Mouse (Mus musculus): Measurements from ENCODE around the gene Rhbdf1. TPM values are rescaled to one million over a fixed set of nuclear protein-coding genes. Genes with fewer than 3 reads are reported as not detected.

Gene Rhbdf1
- polyA plus RNA-seq, 1 experiment from 2014 or later: 20.7 TPM

DNA sequence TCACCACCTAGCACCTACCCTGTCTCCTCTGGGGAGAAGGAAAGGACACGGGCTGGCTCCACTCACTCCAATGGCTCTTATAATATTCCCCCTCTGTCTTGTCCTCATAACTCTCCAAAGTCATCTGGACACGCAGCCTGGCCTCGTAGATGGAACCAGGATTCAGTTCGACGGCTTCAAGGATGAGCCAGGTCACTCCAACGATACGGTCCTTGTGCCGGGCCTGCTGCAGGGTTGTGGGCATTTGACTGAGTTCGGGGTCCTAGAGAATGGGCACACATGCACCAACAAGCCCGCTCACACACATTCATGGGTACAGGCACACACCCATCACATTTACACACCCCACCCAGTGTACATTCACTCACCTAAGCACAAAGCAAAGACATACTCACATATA lies 28.9 kb downstream of the Rhbdf1 start:
- TF ChIP-seq CTCF (IDR thresholded peaks at IDR 0.05; ENCODE audit: low read depth): no peak
- no peak for ATAC-seq
- Histone ChIP-seq H3K9ac (ENCODE audit: low read depth, low read length) (no peak overlapping the region), H3K4me2 (replicated peaks; ENCODE audit: low read depth) (no peak overlapping the region), H3K4me3 (ENCODE audit: low read depth, low read length) (no peak overlapping the region), H3K9me3 (ENCODE audit: control insufficient read depth) (no peaks in the 10 kb centered on the region), H3K36me3 (ENCODE audit: control insufficient read depth, insufficient read depth) (no peaks in the 10 kb centered on the region), H3K4me1 (replicated peaks; ENCODE audit: control insufficient read depth, insufficient read depth, low read length) (no peaks in the 10 kb centered on the region), H3K27ac (ENCODE audit: low read depth, low read length) (no peak overlapping the region), H3K27me3 (replicated peaks; ENCODE audit: control insufficient read depth, insufficient read depth, low read length) (no peaks in the 10 kb centered on the region)
- 84% methylated on average over 10 of the region's 10 CpGs for WGBS

DNA sequence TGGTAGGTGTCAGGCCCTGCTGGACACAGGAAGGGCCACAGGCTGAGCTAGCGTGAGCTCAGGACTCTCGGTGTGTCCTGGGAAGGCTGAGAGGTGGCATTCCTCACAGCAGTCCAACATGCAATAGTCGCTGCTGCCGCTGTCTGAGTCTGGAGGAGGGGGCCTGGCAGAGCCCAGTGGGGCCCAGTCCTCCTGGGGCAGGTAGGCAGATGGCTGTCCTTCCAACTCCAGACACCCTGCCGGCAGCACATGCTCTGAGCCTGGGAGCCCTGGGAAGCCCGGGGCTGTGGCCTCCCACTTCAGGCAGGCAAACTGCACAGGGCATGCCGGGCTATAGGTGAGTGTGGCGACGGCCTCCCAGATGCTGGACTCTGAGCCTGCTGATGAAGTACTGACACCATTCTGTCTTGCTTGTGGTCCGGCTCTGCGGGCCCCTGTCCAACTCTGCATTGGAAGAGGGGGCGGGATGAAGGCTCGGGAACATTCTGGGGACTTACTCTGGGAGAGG lies 31.4 kb downstream of the Rhbdf1 start:
- no peak overlapping the region for H3K9ac ChIP-seq (ENCODE audit: low read depth, low read length)
- no peaks in the 10 kb centered on the region for H3K4me1 ChIP-seq (replicated peaks; ENCODE audit: control insufficient read depth, insufficient read depth, low read length)
- WGBS: 84% methylated on average over 13 of the region's 13 CpGs
- no peak overlapping the region for H3K4me3 ChIP-seq (ENCODE audit: low read depth, low read length)
- no peaks in the 10 kb centered on the region for H3K36me3 ChIP-seq (ENCODE audit: control insufficient read depth, insufficient read depth)
- ATAC-seq: no peak
- H3K4me2 ChIP-seq (replicated peaks; ENCODE audit: low read depth): no peak overlapping the region
- no peak for TF ChIP-seq CTCF (IDR thresholded peaks at IDR 0.05; ENCODE audit: low read depth)
- H3K27ac ChIP-seq (ENCODE audit: low read depth, low read length): no peak overlapping the region
- H3K27me3 ChIP-seq (replicated peaks; ENCODE audit: control insufficient read depth, insufficient read depth, low read length): no peaks in the 10 kb centered on the region
- H3K9me3 ChIP-seq (ENCODE audit: control insufficient read depth): no peaks in the 10 kb centered on the region

GRCm38 (mm10) chr11:32190119-32190518 lies 32.0 kb downstream of the Rhbdf1 start:
- Histone ChIP-seq H3K4me3 (ENCODE audit: low read depth, low read length) (no peak overlapping the region), H3K27ac (ENCODE audit: low read depth, low read length) (no peak overlapping the region), H3K9me3 (ENCODE audit: control insufficient read depth) (no peaks in the 10 kb centered on the region), H3K9ac (ENCODE audit: low read depth, low read length) (no peak overlapping the region), H3K27me3 (replicated peaks; ENCODE audit: control insufficient read depth, insufficient read depth, low read length) (no peaks in the 10 kb centered on the region), H3K4me2 (replicated peaks; ENCODE audit: low read depth) (no peak overlapping the region), H3K4me1 (replicated peaks; ENCODE audit: control insufficient read depth, insufficient read depth, low read length) (no peaks in the 10 kb centered on the region), H3K36me3 (ENCODE audit: control insufficient read depth, insufficient read depth) (no peaks in the 10 kb centered on the region)
- TF ChIP-seq CTCF (IDR thresholded peaks at IDR 0.05; ENCODE audit: low read depth): no peak
- WGBS: 81% methylated on average over 9 of the region's 9 CpGs
- no peak for ATAC-seq

DNA sequence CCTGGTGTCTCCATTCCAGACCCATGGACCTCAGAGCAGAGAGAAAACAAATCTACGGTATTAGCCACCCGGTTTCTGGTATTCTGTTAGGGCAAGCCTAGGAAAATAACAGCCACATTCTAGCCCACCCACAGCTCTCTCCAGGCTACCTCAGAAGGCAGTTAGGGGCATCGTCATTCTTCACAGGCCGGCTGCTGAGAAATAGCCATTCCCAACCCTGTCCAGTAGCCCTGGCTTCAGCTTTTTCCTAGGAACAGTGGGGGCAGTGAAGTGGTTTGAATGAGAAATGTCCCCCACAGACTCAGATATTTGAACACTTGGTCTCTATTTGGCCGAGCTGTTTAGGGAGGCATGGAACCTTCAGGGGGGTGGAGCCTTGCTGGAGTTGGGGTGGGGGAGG lies 32.7 kb downstream of the Rhbdf1 start:
- H3K36me3 ChIP-seq (ENCODE audit: control insufficient read depth, insufficient read depth): no peaks in the 10 kb centered on the region
- H3K9ac ChIP-seq (ENCODE audit: low read depth, low read length): no peak overlapping the region
- WGBS: 65% methylated on average over 5 of the region's 5 CpGs
- no peaks in the 10 kb centered on the region for H3K27me3 ChIP-seq (replicated peaks; ENCODE audit: control insufficient read depth, insufficient read depth, low read length)
- no peak overlapping the region for H3K4me2 ChIP-seq (replicated peaks; ENCODE audit: low read depth)
- H3K4me3 ChIP-seq (ENCODE audit: low read depth, low read length): no peak overlapping the region
- no peaks in the 10 kb centered on the region for H3K9me3 ChIP-seq (ENCODE audit: control insufficient read depth)
- TF ChIP-seq CTCF (IDR thresholded peaks at IDR 0.05; ENCODE audit: low read depth): no peak
- no peak overlapping the region for H3K27ac ChIP-seq (ENCODE audit: low read depth, low read length)
- H3K4me1 ChIP-seq (replicated peaks; ENCODE audit: control insufficient read depth, insufficient read depth, low read length): no peaks in the 10 kb centered on the region
- no peak for ATAC-seq

DNA sequence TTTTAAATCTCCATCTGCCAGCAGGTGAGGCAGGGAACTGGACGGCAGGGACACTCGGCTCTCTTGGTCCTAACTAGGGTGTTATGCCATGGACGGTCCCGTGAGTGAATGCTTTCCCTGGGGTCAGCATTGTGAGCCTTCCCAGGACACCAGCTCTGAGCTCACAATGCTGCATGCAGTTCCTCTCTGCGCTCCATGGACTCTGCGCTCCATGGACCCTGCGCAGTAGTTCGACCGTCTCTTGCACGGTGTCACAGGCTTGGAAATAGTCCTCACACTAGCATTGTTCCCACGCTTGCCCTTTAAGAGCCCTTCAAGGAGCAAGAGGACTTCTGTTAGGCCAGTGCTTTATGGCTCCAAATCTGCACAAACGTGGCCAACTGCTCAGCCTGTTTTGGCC lies 33.2 kb downstream of the Rhbdf1 start:
- Histone ChIP-seq H3K9me3 (ENCODE audit: control insufficient read depth) (no peaks in the 10 kb centered on the region), H3K36me3 (ENCODE audit: control insufficient read depth, insufficient read depth) (no peaks in the 10 kb centered on the region), H3K9ac (ENCODE audit: low read depth, low read length) (no peak overlapping the region), H3K4me1 (replicated peaks; ENCODE audit: control insufficient read depth, insufficient read depth, low read length) (no peaks in the 10 kb centered on the region), H3K4me3 (ENCODE audit: low read depth, low read length) (no peak overlapping the region), H3K27ac (ENCODE audit: low read depth, low read length) (no peak overlapping the region), H3K27me3 (replicated peaks; ENCODE audit: control insufficient read depth, insufficient read depth, low read length) (no peaks in the 10 kb centered on the region), H3K4me2 (replicated peaks; ENCODE audit: low read depth) (no peak overlapping the region)
- 83% methylated on average over 12 of the region's 12 CpGs for WGBS
- TF ChIP-seq CTCF (IDR thresholded peaks at IDR 0.05; ENCODE audit: low read depth): no peak
- no peak for ATAC-seq

DNA sequence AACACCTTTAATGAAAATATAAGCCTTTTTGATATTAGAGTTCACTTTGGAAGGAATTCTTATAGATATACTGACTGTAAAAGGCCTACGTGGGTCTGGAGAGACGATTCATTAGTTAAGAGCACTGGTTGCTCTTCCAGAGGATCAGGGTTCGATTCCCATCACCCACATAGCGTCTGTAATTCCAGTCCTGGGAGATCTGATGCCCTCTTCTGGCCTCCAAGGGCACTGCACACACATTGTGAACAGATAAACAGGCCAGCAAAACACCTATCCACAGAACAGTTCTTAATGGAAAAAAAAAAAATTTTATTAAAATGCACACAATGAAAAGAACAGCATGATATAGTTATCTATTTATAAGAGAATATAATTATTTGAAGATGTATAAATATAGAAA lies 34.8 kb downstream of the Rhbdf1 start:
- Histone ChIP-seq H3K4me3 (ENCODE audit: low read depth, low read length) (no peak overlapping the region), H3K4me2 (replicated peaks; ENCODE audit: low read depth) (no peak overlapping the region), H3K9me3 (ENCODE audit: control insufficient read depth) (no peaks in the 10 kb centered on the region), H3K4me1 (replicated peaks; ENCODE audit: control insufficient read depth, insufficient read depth, low read length) (no peaks in the 10 kb centered on the region), H3K27ac (ENCODE audit: low read depth, low read length) (no peak overlapping the region), H3K9ac (ENCODE audit: low read depth, low read length) (no peak overlapping the region), H3K36me3 (ENCODE audit: control insufficient read depth, insufficient read depth) (no peaks in the 10 kb centered on the region), H3K27me3 (replicated peaks; ENCODE audit: control insufficient read depth, insufficient read depth, low read length) (no peaks in the 10 kb centered on the region)
- TF ChIP-seq CTCF (IDR thresholded peaks at IDR 0.05; ENCODE audit: low read depth): no peak
- no peak for ATAC-seq
- 92% methylated on average over 4 of the region's 4 CpGs for WGBS

DNA sequence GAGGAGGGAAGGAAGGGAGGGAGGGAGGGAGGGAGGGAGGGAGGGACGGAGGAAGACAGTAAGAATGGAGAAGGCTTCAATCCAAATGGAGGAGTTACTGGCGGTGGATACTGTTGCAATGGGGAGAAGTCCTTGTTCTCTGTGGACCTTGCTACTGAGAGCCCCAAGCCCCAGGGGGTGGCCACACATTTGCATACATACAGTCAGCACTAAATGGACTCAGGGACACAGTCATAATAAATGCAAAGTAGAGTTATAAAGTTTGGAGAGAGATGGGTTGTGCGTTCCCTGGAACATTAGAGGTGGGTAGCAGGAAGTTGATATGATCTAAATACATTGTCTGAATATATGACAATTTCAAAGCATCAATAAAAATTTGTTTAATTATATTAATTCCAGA lies 36.1 kb downstream of the Rhbdf1 start:
- TF ChIP-seq CTCF (IDR thresholded peaks at IDR 0.05; ENCODE audit: low read depth): no peak
- H3K9me3 ChIP-seq (ENCODE audit: control insufficient read depth): no peaks in the 10 kb centered on the region
- 69% methylated on average over 3 of the region's 3 CpGs for WGBS
- no peak overlapping the region for H3K4me3 ChIP-seq (ENCODE audit: low read depth, low read length)
- H3K4me1 ChIP-seq (replicated peaks; ENCODE audit: control insufficient read depth, insufficient read depth, low read length): no peaks in the 10 kb centered on the region
- no peak for ATAC-seq
- no peaks in the 10 kb centered on the region for H3K27me3 ChIP-seq (replicated peaks; ENCODE audit: control insufficient read depth, insufficient read depth, low read length)
- H3K36me3 ChIP-seq (ENCODE audit: control insufficient read depth, insufficient read depth): no peaks in the 10 kb centered on the region
- no peak overlapping the region for H3K27ac ChIP-seq (ENCODE audit: low read depth, low read length)
- H3K9ac ChIP-seq (ENCODE audit: low read depth, low read length): no peak overlapping the region
- H3K4me2 ChIP-seq (replicated peaks; ENCODE audit: low read depth): no peak overlapping the region
